Mouse (Mus musculus): ENCODE results near the gene Mul1. TPM values are rescaled to one million over a fixed set of nuclear protein-coding genes. Genes with fewer than 3 reads are reported as not detected.

Mul1 gene
- total and polyA plus RNA-seq, 3 experiments: 9.2 to 41.4 (median 10.5) TPM

DNA sequence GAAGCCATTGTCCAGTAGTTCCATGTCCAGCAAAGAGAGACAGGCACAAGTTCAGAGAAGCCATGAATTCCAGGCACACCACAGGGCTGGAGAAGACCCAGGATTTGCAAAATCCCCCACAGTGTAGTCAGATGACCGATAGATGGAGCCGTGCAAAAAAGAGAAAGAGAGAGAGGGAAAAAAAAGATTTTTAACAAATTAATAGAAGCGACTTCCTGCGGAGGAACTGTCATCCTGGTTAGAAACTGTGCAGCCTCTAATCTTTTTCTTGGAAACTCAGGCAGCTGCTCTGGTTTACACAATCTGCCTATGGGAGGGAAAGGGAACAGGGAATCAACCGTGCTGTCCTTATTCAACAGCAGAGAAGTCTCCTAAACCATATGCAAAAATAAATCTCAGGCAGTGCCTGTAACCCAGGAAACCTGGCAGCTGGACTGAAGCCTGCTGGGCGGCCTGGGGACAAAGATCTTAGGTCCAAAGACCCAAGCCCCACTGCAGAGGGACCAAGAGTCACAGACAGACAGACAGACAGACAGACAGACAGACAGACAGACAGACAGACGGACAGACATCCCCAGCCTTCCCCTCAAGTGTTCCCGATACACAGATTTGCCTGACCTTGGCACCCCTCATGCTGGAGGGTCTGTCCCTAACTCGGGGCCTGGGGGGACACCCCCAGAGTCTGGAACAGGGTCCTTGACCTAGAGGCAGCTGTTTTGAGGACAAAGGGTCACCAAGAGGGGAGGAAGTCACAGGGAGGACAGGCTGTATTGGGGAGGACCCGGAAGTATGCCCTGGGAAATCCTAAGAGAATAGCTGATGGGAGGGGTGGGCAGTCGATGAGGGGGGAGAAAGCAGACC is 28.7 kb downstream of the Mul1 start:
- no peak for TF ChIP-seq POLR2AphosphoS5 (IDR thresholded peaks at IDR 0.05; ENCODE audit: insufficient replicate concordance, low read depth, low read length)
- no peak for TF ChIP-seq CTCF (IDR thresholded peaks at IDR 0.05; ENCODE audit: low read depth, low read length)
- TF ChIP-seq GATA2 (IDR thresholded peaks at IDR 0.05; ENCODE audit: borderline replicate concordance, low read depth, low read length): no peak
- TF ChIP-seq TAL1 (conservative IDR thresholded peaks at IDR 0.05; ENCODE audit: low read depth, low read length): no peak
- TF ChIP-seq GATA1 (IDR thresholded peaks at IDR 0.05; ENCODE audit: borderline replicate concordance, low read length): no peak
- Histone ChIP-seq H3K4me1 (ENCODE audit: insufficient read depth, low read depth, low read length) (peaks cover 7% of the 10 kb centered on the region), H3K9me3 (replicated peaks) (no peaks in the 10 kb centered on the region), H3K4me3 (ENCODE audit: low read depth, low read length) (no peak overlapping the region), H3K36me3 (replicated peaks) (no peaks in the 10 kb centered on the region), H3K27me3 (ENCODE audit: insufficient read depth, low read length) (peaks cover 10% of the 10 kb centered on the region)
- DNase-seq (ENCODE audit: low spot score) (no peak), ATAC-seq (ENCODE audit: extremely low read depth, insufficient number of reproducible peaks, low FRiP score, poor library complexity, severe bottlenecking) (no peak)

DNA sequence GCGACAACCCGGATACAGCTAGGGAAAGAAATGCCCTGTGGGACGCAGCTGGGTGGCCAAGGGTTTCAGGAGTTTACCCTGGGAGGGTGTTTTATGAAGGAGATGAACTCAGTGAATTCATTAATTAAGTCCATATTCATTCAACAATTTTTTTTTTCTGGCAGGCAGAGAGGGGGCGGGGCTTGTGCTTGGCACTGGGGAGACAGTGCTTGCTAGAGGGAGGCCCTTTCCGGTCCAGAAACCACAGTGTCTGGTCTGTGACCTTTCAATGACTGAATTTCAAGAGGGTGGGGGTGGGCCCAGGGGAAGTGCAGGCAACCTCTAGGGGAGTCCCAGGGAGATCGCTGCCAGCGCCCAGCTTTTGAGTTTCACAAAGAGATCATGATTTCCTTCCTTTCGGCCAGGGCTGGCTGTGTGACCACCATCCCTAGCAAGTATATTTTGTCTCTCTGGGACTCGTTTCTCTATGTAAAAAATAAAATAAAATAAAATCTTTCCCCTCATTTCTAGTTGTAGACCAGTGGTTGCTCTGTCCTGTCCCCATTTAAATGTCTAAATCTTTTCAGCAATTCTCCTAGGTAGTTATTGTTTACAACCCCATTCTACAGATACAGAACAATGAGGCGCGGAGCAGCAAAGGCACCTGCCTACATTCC is 29.5 kb downstream of the Mul1 start:
- Histone ChIP-seq H3K4me1 (ENCODE audit: insufficient read depth, low read depth, low read length) (peaks cover 7% of the 10 kb centered on the region), H3K27me3 (ENCODE audit: insufficient read depth, low read length) (peaks cover 10% of the 10 kb centered on the region), H3K9me3 (replicated peaks) (no peaks in the 10 kb centered on the region), H3K4me3 (ENCODE audit: low read depth, low read length) (no peak overlapping the region), H3K36me3 (replicated peaks) (no peaks in the 10 kb centered on the region)
- TF ChIP-seq GATA1 (IDR thresholded peaks at IDR 0.05; ENCODE audit: borderline replicate concordance, low read length): no peak
- TF ChIP-seq TAL1 (conservative IDR thresholded peaks at IDR 0.05; ENCODE audit: low read depth, low read length): no peak
- no peak for TF ChIP-seq POLR2AphosphoS5 (IDR thresholded peaks at IDR 0.05; ENCODE audit: insufficient replicate concordance, low read depth, low read length)
- no peak for TF ChIP-seq CTCF (IDR thresholded peaks at IDR 0.05; ENCODE audit: low read depth, low read length)
- no peak for TF ChIP-seq GATA2 (IDR thresholded peaks at IDR 0.05; ENCODE audit: borderline replicate concordance, low read depth, low read length)
- peak; percentile 50 for DNase-seq (ENCODE audit: low spot score)
- peak; percentile 97 for ATAC-seq (ENCODE audit: extremely low read depth, insufficient number of reproducible peaks, low FRiP score, poor library complexity, severe bottlenecking)

- TF ChIP-seq TAL1 (conservative IDR thresholded peaks at IDR 0.05; ENCODE audit: low read depth, low read length) (no peak), GATA1 (IDR thresholded peaks at IDR 0.05; ENCODE audit: borderline replicate concordance, low read length) (no peak), GATA2 (IDR thresholded peaks at IDR 0.05; ENCODE audit: borderline replicate concordance, low read depth, low read length) (no peak), POLR2AphosphoS5 (IDR thresholded peaks at IDR 0.05; ENCODE audit: insufficient replicate concordance, low read depth, low read length) (no peak), CTCF (IDR thresholded peaks at IDR 0.05; ENCODE audit: low read depth, low read length) (no peak)
- ATAC-seq (ENCODE audit: extremely low read depth, insufficient number of reproducible peaks, low FRiP score, poor library complexity, severe bottlenecking) (0 out of 2 replicates have a peak, but pooled peaks have one; percentile 24), DNase-seq (ENCODE audit: low spot score) (no peak)
- Histone ChIP-seq H3K4me1 (ENCODE audit: insufficient read depth, low read depth, low read length) (peaks cover 7% of the 10 kb centered on the region), H3K4me3 (ENCODE audit: low read depth, low read length) (no peak overlapping the region), H3K27me3 (ENCODE audit: insufficient read depth, low read length) (peaks cover 10% of the 10 kb centered on the region), H3K36me3 (replicated peaks) (no peaks in the 10 kb centered on the region), H3K9me3 (replicated peaks) (no peaks in the 10 kb centered on the region)
These were observed 30.3 kb downstream of the Mul1 start for GRCm38 (mm10) chr4:138464667-138465353.

DNA sequence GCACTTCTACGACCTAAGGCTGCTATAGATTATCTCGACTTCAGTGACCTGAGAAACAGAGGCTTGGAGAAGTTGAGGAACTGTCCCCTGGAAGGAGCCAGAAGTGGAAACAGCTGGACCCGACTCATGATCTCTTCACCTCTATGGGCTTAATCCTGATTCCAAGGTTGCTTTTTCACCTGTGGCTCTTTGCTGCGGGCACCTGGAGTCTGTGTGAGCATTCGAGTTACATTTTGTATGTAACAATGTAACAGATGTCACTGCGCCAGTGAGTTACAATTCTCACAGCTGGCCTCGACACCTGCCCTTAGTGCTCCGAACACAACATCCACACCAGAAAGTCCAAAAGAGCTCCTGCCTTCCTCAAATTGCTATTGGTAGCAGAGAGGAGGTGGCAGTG is 31.0 kb downstream of the Mul1 start:
- Histone ChIP-seq H3K9me3 (replicated peaks) (no peaks in the 10 kb centered on the region), H3K4me1 (ENCODE audit: insufficient read depth, low read depth, low read length) (peaks cover 7% of the 10 kb centered on the region), H3K36me3 (replicated peaks) (no peaks in the 10 kb centered on the region), H3K4me3 (ENCODE audit: low read depth, low read length) (no peak overlapping the region), H3K27me3 (ENCODE audit: insufficient read depth, low read length) (peaks cover 10% of the 10 kb centered on the region)
- TF ChIP-seq GATA2 (IDR thresholded peaks at IDR 0.05; ENCODE audit: borderline replicate concordance, low read depth, low read length) (no peak), TAL1 (conservative IDR thresholded peaks at IDR 0.05; ENCODE audit: low read depth, low read length) (no peak), POLR2AphosphoS5 (IDR thresholded peaks at IDR 0.05; ENCODE audit: insufficient replicate concordance, low read depth, low read length) (no peak), GATA1 (IDR thresholded peaks at IDR 0.05; ENCODE audit: borderline replicate concordance, low read length) (no peak), CTCF (IDR thresholded peaks at IDR 0.05; ENCODE audit: low read depth, low read length) (no peak)
- DNase-seq (ENCODE audit: low spot score) (no peak), ATAC-seq (ENCODE audit: extremely low read depth, insufficient number of reproducible peaks, low FRiP score, poor library complexity, severe bottlenecking) (no peak)

DNA sequence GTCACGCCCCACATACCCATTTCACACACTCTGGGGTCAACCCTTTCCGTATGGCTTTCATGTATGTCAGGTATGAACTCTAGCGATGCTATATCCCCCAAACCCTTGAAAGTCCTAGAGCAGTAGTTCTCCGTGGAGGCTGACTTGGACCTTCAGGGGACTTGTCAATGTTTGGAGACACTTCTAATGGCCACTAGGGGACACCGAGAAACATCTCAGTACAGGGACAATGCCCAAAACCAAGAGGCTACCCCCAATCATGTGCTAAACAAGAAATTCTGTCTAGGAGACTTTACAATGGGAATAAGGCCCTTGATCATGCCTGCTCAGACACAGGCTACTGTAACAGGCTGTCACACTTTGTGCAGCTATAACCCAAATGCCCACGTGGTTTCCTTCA is 32.2 kb downstream of the Mul1 start:
- ATAC-seq (ENCODE audit: extremely low read depth, insufficient number of reproducible peaks, low FRiP score, poor library complexity, severe bottlenecking) (no peak), DNase-seq (ENCODE audit: low spot score) (no peak)
- peaks cover 10% of the 10 kb centered on the region for H3K27me3 ChIP-seq (ENCODE audit: insufficient read depth, low read length)
- no peak overlapping the region for H3K4me3 ChIP-seq (ENCODE audit: low read depth, low read length)
- no peak for TF ChIP-seq GATA1 (IDR thresholded peaks at IDR 0.05; ENCODE audit: borderline replicate concordance, low read length)
- TF ChIP-seq POLR2AphosphoS5 (IDR thresholded peaks at IDR 0.05; ENCODE audit: insufficient replicate concordance, low read depth, low read length): no peak
- TF ChIP-seq TAL1 (conservative IDR thresholded peaks at IDR 0.05; ENCODE audit: low read depth, low read length): no peak
- TF ChIP-seq CTCF (IDR thresholded peaks at IDR 0.05; ENCODE audit: low read depth, low read length): no peak
- no peak for TF ChIP-seq GATA2 (IDR thresholded peaks at IDR 0.05; ENCODE audit: borderline replicate concordance, low read depth, low read length)
- H3K36me3 ChIP-seq (replicated peaks): no peaks in the 10 kb centered on the region
- H3K9me3 ChIP-seq (replicated peaks): no peaks in the 10 kb centered on the region
- peaks cover 7% of the 10 kb centered on the region for H3K4me1 ChIP-seq (ENCODE audit: insufficient read depth, low read depth, low read length)

All from G1E (cell line).